Mouse (Mus musculus): ENCODE measurements around the gene Btbd7. TPM values are rescaled to one million over a fixed set of nuclear protein-coding genes. Genes with fewer than 3 reads are reported as not detected.

The Btbd7 gene
- total RNA-seq, 2 experiments from 2014 or later: 30.7 to 32.7 TPM

GRCm38 (mm10) chr12:102742056-102742455, 136.2 kb downstream of the Btbd7 start:
- DNase-seq: no peak

GRCm38 (mm10) chr12:102740285-102740684, 138.0 kb downstream of the Btbd7 start:
- DNase-seq: no peak
- intact Hi-C loops (cut with DNase I): no loop called here

More at GRCm38 (mm10) chr12:102742056-102742455, 136.2 kb downstream of the Btbd7 start:
- intact Hi-C loops (cut with DNase I): no loop called here

- intact Hi-C loops (cut with DNase I): no loop called here
- no peak for DNase-seq
Observed at GRCm38 (mm10) chr12:102739096-102739495, 139.2 kb downstream of the Btbd7 start.

- intact Hi-C loops (cut with DNase I): no loop called here
- DNase-seq: peak; percentile 40
Observed at GRCm38 (mm10) chr12:102733381-102733780, 144.9 kb downstream of the Btbd7 start.

GRCm38 (mm10) chr12:102730798-102731619, 147.3 kb downstream of the Btbd7 start:
- no peak for DNase-seq
- intact Hi-C loops (cut with DNase I): no loop called here

Other genes with a start within 250 kb of the Btbd7 start
- 10 to 100 TPM; 80.2 to 88.1 TPM for gene Itpk1, start 173.5 kb downstream of the Btbd7 start, total RNA-seq (2021)
- 10 to 100 TPM; 28.3 to 30.3 TPM for gene Moap1, start 134.8 kb downstream of the Btbd7 start, total RNA-seq (2021)
- 1 to 10 TPM; 5.3 to 6.0 TPM for gene Tmem251, start 134.7 kb downstream of the Btbd7 start, total RNA-seq (2021)
- gene Gm28051, start 120.7 kb downstream of the Btbd7 start, total RNA-seq (2021): not detected
- 10 to 100 TPM; 20.4 to 21.5 TPM for gene Gon7, start 120.7 kb downstream of the Btbd7 start, total RNA-seq (2021)
- gene Ubr7, start 120.5 kb downstream of the Btbd7 start, total RNA-seq (2021): 10 to 100 TPM; 30.9 to 31.3 TPM
- gene Gm20604, start 119.8 kb downstream of the Btbd7 start, total RNA-seq (2021): 10 to 100 TPM; 17.0 to 17.4 TPM
- not detected for gene Cox8c, start 20.8 kb upstream of the Btbd7 start, total RNA-seq (2021)
- gene Unc79, start 70.4 kb upstream of the Btbd7 start, total RNA-seq (2021): 10 to 100 TPM; 43.4 to 44.6 TPM

Measured in left cerebral cortex, postnatal 4 days (tissue).